In genomic region chr4:150924308-150924707, GRCm38 (mm10) we compare ENCODE assay signal across 19 mouse cellular contexts. TPM values are rescaled to one million over a fixed set of nuclear protein-coding genes. Genes with fewer than 3 reads are reported as not detected.
A peak's percentile ranks its signal among the peaks of the same experiment; 100 is the strongest.
DNase-seq lines count a peak whose midpoint lies in the region; ATAC-seq and TF ChIP-seq lines count a peak whose summit lies in the region.
"Had no signal": no experiment of that assay in that cellular context is flagged by ENCODE, and none has a peak within 500 bp of the region (broad histone marks: within the 10 kb centered on the region; RNA-seq: fewer than 3 reads in every experiment).

No protein-coding gene starts in this region.

- H3K4me2 ChIP-seq in liver, embryonic 13.5 days: no peak overlapping the region
- H3K4me2 ChIP-seq in hindbrain, embryonic 12.5 days (replicated peaks): no peak overlapping the region
- H3K4me2 ChIP-seq: embryonic facial prominence, embryonic 15.5 days; forebrain, embryonic 12.5 days; limb, embryonic 15.5 days; neural tube, embryonic 15.5 days had no signal

- H3K9me3 ChIP-seq in MEL (replicated peaks; ENCODE audit: insufficient read depth, low read length): no peaks in the 10 kb centered on the region
- no peaks in the 10 kb centered on the region for H3K9me3 ChIP-seq in liver, embryonic 13.5 days (replicated peaks)
- no peaks in the 10 kb centered on the region for H3K9me3 ChIP-seq in limb, embryonic 10.5 days (replicated peaks)
- H3K9me3 ChIP-seq in hindbrain, embryonic 12.5 days (replicated peaks): no peaks in the 10 kb centered on the region
- H3K9me3 ChIP-seq: embryonic facial prominence, embryonic 15.5 days; forebrain, embryonic 12.5 days; limb, embryonic 15.5 days; neural tube, embryonic 15.5 days had no signal

- H3K4me3 ChIP-seq in thymus, adult 2 months (ENCODE audit: control insufficient read depth, insufficient read depth, low read length): 0 out of 2 replicates have a peak overlapping the region, but pooled peaks have one; percentile 6
- H3K4me3 ChIP-seq in MEL (ENCODE audit: control insufficient read depth in 1 of 2, insufficient read depth in 1 of 2, low read depth in 2 of 2, low read length in 2 of 2): peak overlapping the region; percentile 62 to 72
- no peak overlapping the region for H3K4me3 ChIP-seq in liver, embryonic 13.5 days (replicated peaks)
- no peak overlapping the region for H3K4me3 ChIP-seq in limb, embryonic 10.5 days
- no peak overlapping the region for H3K4me3 ChIP-seq in hindbrain, embryonic 12.5 days
- H3K4me3 ChIP-seq: embryonic facial prominence, embryonic 15.5 days; forebrain, embryonic 12.5 days; heart, adult 2 months; limb, embryonic 15.5 days; neural tube, embryonic 15.5 days had no signal

- TF ChIP-seq CTCF in thymus, adult 2 months (IDR thresholded peaks at IDR 0.05; ENCODE audit: borderline replicate concordance, control insufficient read depth, extremely low read depth, insufficient read depth, low read length, poor library complexity): no peak
- no peak for TF ChIP-seq CTCF in MEL (IDR thresholded peaks at IDR 0.05 in 2 of 3, conservative IDR thresholded peaks at IDR 0.05 in 1 of 3; ENCODE audit: control insufficient read depth in 1 of 3, insufficient read depth in 1 of 3, low read depth in 2 of 3, low read length in 3 of 3, poor library complexity in 1 of 3, severe bottlenecking in 1 of 3)

- peak overlapping the region; percentile 47 for H3K9ac ChIP-seq in MEL (ENCODE audit: control insufficient read depth, low read depth, low read length, poor library complexity, severe bottlenecking)
- no peak overlapping the region for H3K9ac ChIP-seq in liver, embryonic 13.5 days
- H3K9ac ChIP-seq in hindbrain, embryonic 12.5 days: no peak overlapping the region
- H3K9ac ChIP-seq: embryonic facial prominence, embryonic 15.5 days; forebrain, embryonic 12.5 days; limb, embryonic 15.5 days; neural tube, embryonic 15.5 days had no signal

- no peak for TF ChIP-seq RAD21 in MEL (IDR thresholded peaks at IDR 0.05; ENCODE audit: low read depth, low read length)

- H3K79me2 ChIP-seq in MEL (ENCODE audit: control insufficient read depth, insufficient read depth, low read length, poor library complexity): no peaks in the 10 kb centered on the region

- H3K36me3 ChIP-seq in thymus, adult 2 months (ENCODE audit: control insufficient read depth, insufficient read depth, low read length): no peaks in the 10 kb centered on the region
- no peaks in the 10 kb centered on the region for H3K36me3 ChIP-seq in MEL (ENCODE audit: control insufficient read depth in 1 of 2, insufficient read depth in 2 of 2, low read length in 2 of 2)
- H3K36me3 ChIP-seq in liver, embryonic 13.5 days: no peaks in the 10 kb centered on the region
- H3K36me3 ChIP-seq in limb, embryonic 10.5 days: no peaks in the 10 kb centered on the region
- H3K36me3 ChIP-seq in hindbrain, embryonic 12.5 days: no peaks in the 10 kb centered on the region
- H3K36me3 ChIP-seq: embryonic facial prominence, embryonic 15.5 days; forebrain, embryonic 12.5 days; limb, embryonic 15.5 days; neural tube, embryonic 15.5 days had no signal

- peak; percentile 37 for ATAC-seq in liver, embryonic 13.5 days (ENCODE audit: low read depth)
- no peak for ATAC-seq in hindbrain, embryonic 12.5 days (ENCODE audit: low FRiP score)
- ATAC-seq: hindbrain, embryonic 16.5 days had no signal

- no peaks in the 10 kb centered on the region for H3K27me3 ChIP-seq in thymus, adult 2 months (ENCODE audit: control insufficient read depth, insufficient read depth, low read length)
- peaks cover 0 to 6% of the 10 kb centered on the region in 2 experiments; a peak in 3 of 4 replicates for H3K27me3 ChIP-seq in MEL (ENCODE audit: control insufficient read depth in 1 of 2, insufficient read depth in 2 of 2, low read length in 2 of 2)
- no peaks in the 10 kb centered on the region for H3K27me3 ChIP-seq in liver, embryonic 13.5 days
- H3K27me3 ChIP-seq in limb, embryonic 10.5 days (ENCODE audit: low read depth, poor library complexity, severe bottlenecking): no peaks in the 10 kb centered on the region
- no peaks in the 10 kb centered on the region for H3K27me3 ChIP-seq in hindbrain, embryonic 12.5 days
- H3K27me3 ChIP-seq: embryonic facial prominence, embryonic 15.5 days; forebrain, embryonic 12.5 days; limb, embryonic 15.5 days; neural tube, embryonic 15.5 days had no signal

- no peak for DNase-seq in thymus, adult 2 months
- no peak for DNase-seq in thymus, adult 18-20 months
- peak; percentile 32 for DNase-seq in MEL (ENCODE audit: low read depth, low spot score)
- DNase-seq in liver, embryonic 13.5 days: no peak
- peak; percentile 56 for DNase-seq in thymus, postnatal 4 days
- no peak for DNase-seq in limb, embryonic 10.5 days (ENCODE audit: low spot score)
- DNase-seq: cerebellum, adult 11 months; heart, adult 2 months; kidney, adult 8-10 months; lung, postnatal 14 days; midbrain, embryonic 14.5 days; right cerebral cortex, adult 18-20 months; spleen, adult 18-20 months had no signal

- TF ChIP-seq POLR2A in thymus, adult 2 months (IDR thresholded peaks at IDR 0.05; ENCODE audit: control insufficient read depth, extremely low read depth, insufficient read depth, low read length, poor library complexity): no peak
- no peak for TF ChIP-seq POLR2A in MEL (IDR thresholded peaks at IDR 0.05; ENCODE audit: control insufficient read depth in 1 of 2, insufficient read depth in 1 of 2, low read depth in 1 of 2, low read length in 2 of 2, poor library complexity in 1 of 2)

- H3K27ac ChIP-seq in thymus, adult 2 months (ENCODE audit: control insufficient read depth, insufficient read depth, low read length): peak overlapping the region; percentile 69; the same call in 1 of the 2 replicates
- no peak overlapping the region for H3K27ac ChIP-seq in MEL (ENCODE audit: control insufficient read depth, low read depth, low read length)
- H3K27ac ChIP-seq in liver, embryonic 13.5 days: no peak overlapping the region
- H3K27ac ChIP-seq in limb, embryonic 10.5 days: no peak overlapping the region
- H3K27ac ChIP-seq in hindbrain, embryonic 12.5 days: no peak overlapping the region
- H3K27ac ChIP-seq: embryonic facial prominence, embryonic 15.5 days; forebrain, embryonic 12.5 days; heart, adult 2 months; limb, embryonic 15.5 days; neural tube, embryonic 15.5 days had no signal

- WGBS in thymus, adult 2 months: 9% methylated on average over 13 of the region's 13 CpGs
- 36% methylated on average over 13 of the region's 13 CpGs for WGBS in liver, embryonic 13.5 days (ENCODE audit: insufficient replicate concordance)
- 85% methylated on average over 13 of the region's 13 CpGs for WGBS in limb, embryonic 10.5 days
- 82% methylated on average over 13 of the region's 13 CpGs for WGBS in hindbrain, embryonic 12.5 days

- peaks cover 12% of the 10 kb centered on the region for H3K4me1 ChIP-seq in thymus, adult 2 months (replicated peaks; ENCODE audit: control insufficient read depth, insufficient read depth, low read length)
- peaks cover 2 to 10% of the 10 kb centered on the region in 2 experiments for H3K4me1 ChIP-seq in MEL (ENCODE audit: control insufficient read depth in 1 of 2, insufficient read depth in 2 of 2, low read length in 2 of 2)
- H3K4me1 ChIP-seq in liver, embryonic 13.5 days (replicated peaks): peaks cover 8% of the 10 kb centered on the region
- H3K4me1 ChIP-seq in limb, embryonic 10.5 days: peaks cover 15% of the 10 kb centered on the region
- peaks cover 3% of the 10 kb centered on the region; the same call in 1 of the 2 replicates for H3K4me1 ChIP-seq in hindbrain, embryonic 12.5 days
- H3K4me1 ChIP-seq: embryonic facial prominence, embryonic 15.5 days; limb, embryonic 15.5 days had no signal

- TF ChIP-seq EP300 in MEL (IDR thresholded peaks at IDR 0.05; ENCODE audit: low read depth in 1 of 2, low read length in 2 of 2): peak in 1 of 2 experiments; percentile 48; a peak in 2 of 4 replicates

TF ChIP-seq in MEL, 35 proteins besides CTCF, POLR2A, EP300 and RAD21 (continues in another document):
- no peak for TF ChIP-seq NRF1 (IDR thresholded peaks at IDR 0.05; ENCODE audit: insufficient read depth, low read depth, low read length, poor library complexity, severe bottlenecking)
- TF ChIP-seq MAZ (IDR thresholded peaks at IDR 0.05; ENCODE audit: low read depth, low read length): 0 out of 2 replicates have a peak, but pooled peaks have one; percentile 39
- peak; percentile 40; the same call in 1 of the 2 replicates for TF ChIP-seq TCF12 (IDR thresholded peaks at IDR 0.05; ENCODE audit: low read depth, low read length)
- no peak for TF ChIP-seq UBTF (IDR thresholded peaks at IDR 0.05; ENCODE audit: borderline replicate concordance, insufficient read depth, low read depth, low read length)
- TF ChIP-seq CHD1 (IDR thresholded peaks at IDR 0.05; ENCODE audit: low read depth, low read length): no peak
- TF ChIP-seq MXI1 (IDR thresholded peaks at IDR 0.05; ENCODE audit: low read depth, low read length): peak; percentile 45; the same call in 1 of the 2 replicates
- peak; percentile 69 for TF ChIP-seq ETS1 (IDR thresholded peaks at IDR 0.05; ENCODE audit: low read depth, low read length)
- TF ChIP-seq USF2 (IDR thresholded peaks at IDR 0.05; ENCODE audit: borderline replicate concordance in 1 of 2, insufficient read depth in 1 of 2, low read depth in 1 of 2, low read length in 2 of 2): no peak
- TF ChIP-seq HCFC1 (IDR thresholded peaks at IDR 0.05; ENCODE audit: low read depth, low read length): no peak
- TF ChIP-seq MYB (IDR thresholded peaks at IDR 0.05; ENCODE audit: low read depth, low read length): no peak
- TF ChIP-seq ZKSCAN1 (IDR thresholded peaks at IDR 0.05; ENCODE audit: low read depth, low read length): no peak
- TF ChIP-seq MAFK (IDR thresholded peaks at IDR 0.05; ENCODE audit: borderline replicate concordance, low read depth, low read length): no peak

RNA-seq across cellular contexts. Expression of gene Tnfrsf9, which starts 9.9 kb away (rescaled TPM):
- 13.4 and 13.5 TPM in 2 replicates for polyA plus RNA-seq in thymus, adult 2 months (2012; rRNA removed)
- not detected in 2 replicates for total RNA-seq in MEL (2012; rRNA removed)
- under 1 TPM in 1 of 2 experiments, not detected in 1; 0.14 TPM for polyA plus RNA-seq in MEL (2012; ENCODE audit: insufficient read depth in 1 of 2, insufficient read length in 2 of 2, low read depth in 1 of 2, low replicate concordance in 2 of 2, missing spikeins in 1 of 2)
- polyA plus RNA-seq in liver, embryonic 13.5 days (2015; fragmentation: Nextera tagmentation; extraction: Ambion mirVana): 0.17 and 0.20 TPM in 2 replicates
- polyA plus RNA-seq in limb, embryonic 10.5 days (2016; fragmentation: Nextera tagmentation; extraction: Ambion mirVana): 0.59 and 1.1 TPM in 2 replicates
- polyA plus RNA-seq in hindbrain, embryonic 12.5 days (2016; fragmentation: Nextera tagmentation; extraction: Ambion mirVana): 0.30 and 0.31 TPM in 2 replicates

RNA-seq across cellular contexts. Expression of gene Park7, which starts 10.1 kb away (rescaled TPM):
- polyA plus RNA-seq in thymus, adult 2 months (2012; rRNA removed): 128 and 138 TPM in 2 replicates
- total RNA-seq in MEL (2012; rRNA removed): 438 and 445 TPM in 2 replicates
- polyA plus RNA-seq in MEL (2012; ENCODE audit: insufficient read depth in 1 of 2, insufficient read length in 2 of 2, low read depth in 1 of 2, low replicate concordance in 2 of 2, missing spikeins in 1 of 2): 100 to 1,000 TPM in 1 of 2 experiments, not detected in 1; 480 TPM
- 302 and 304 TPM in 2 replicates for polyA plus RNA-seq in liver, embryonic 13.5 days (2015; fragmentation: Nextera tagmentation; extraction: Ambion mirVana)
- 526 and 559 TPM in 2 replicates for polyA plus RNA-seq in limb, embryonic 10.5 days (2016; fragmentation: Nextera tagmentation; extraction: Ambion mirVana)
- 336 and 340 TPM in 2 replicates for polyA plus RNA-seq in hindbrain, embryonic 12.5 days (2016; fragmentation: Nextera tagmentation; extraction: Ambion mirVana)

Comparison
In these comparisons a context has a peak if more than half of its experiments do, and no peak if none do; other contexts are left out.
1. DNase-seq: peak in MEL (single experiment) and thymus, postnatal 4 days (single experiment); none in thymus, adult 2 months (single experiment), thymus, adult 18-20 months (0 of 2), liver, embryonic 13.5 days (single experiment) and limb, embryonic 10.5 days (single experiment).
2. H3K4me3 ChIP-seq: peak in thymus, adult 2 months (single experiment) and MEL (2 of 2); none in liver, embryonic 13.5 days (single experiment), limb, embryonic 10.5 days (single experiment) and hindbrain, embryonic 12.5 days (single experiment).